Mouse (Mus musculus) Patski (cell line): ENCODE data around the gene Fam189b. TPM values are rescaled to one million over a fixed set of nuclear protein-coding genes. Genes with fewer than 3 reads are reported as not detected.

Experiments
- ATAC-seq: fragments of 100-300 bp; one replicate; pipeline ENCODE4 v1.8.0; 2021
- CTCF ChIA-PET: fragments of 350-600 bp; sonication (Branson Sonifier 250); formaldehyde crosslinking; loops from one replicate; lab custom pipeline; 2022; ENCODE audit warnings: inconsistent platforms; lab: Charles Lee
- POLR2A ChIA-PET: fragments of 350-600 bp; sonication (Branson Sonifier 250); formaldehyde crosslinking; loops from one replicate; lab custom pipeline; 2022; ENCODE audit warnings: antibody characterized with exemption, inconsistent platforms; lab: Charles Lee
- DNase-seq: peaks from one replicate; pipeline ENCODE4 v3.0.0-alpha.2; 2011; ENCODE audit warnings: low read depth, low spot score
- H3K27me3 ChIP-seq: fragments of 371-371 bp; one replicate; pipeline ENCODE4 v1.5.1; 2021
- CTCF ChIP-seq: fragments of 100-300 bp; IDR thresholded peaks from one replicate; pipeline ENCODE4 v1.5.1; 2021
- in situ Hi-C: fragments of 300-500 bp; cut with MboI; formaldehyde crosslinking; loops from 3 replicates; pipeline ENCODE4 v1.11.1; 2018; ENCODE audit warnings: low pct_unique_long_range_greater_than_20kb, mixed read lengths
- polyA plus RNA-seq: library from polyadenylated mRNA; unstranded; gene quantifications from one replicate; pipeline ENCODE4 v1.2.3, GENCODE M21; 2021

Fam189b gene
- polyA plus RNA-seq, 1 experiment from 2014 or later: 37.6 TPM

GRCm38 (mm10) chr3:89231345-89231744 lies 48.4 kb downstream of the Fam189b start:
- no peaks in the 10 kb centered on the region for H3K27me3 ChIP-seq
- TF ChIP-seq CTCF: no peak
- POLR2A ChIA-PET: interaction anchor here (2.4 kb wide), 1 partner anchor 13 kb away, joined by 13 read pairs; no protein-coding TSS in a partner anchor
- ATAC-seq (no peak), DNase-seq (no peak)
- in situ Hi-C loops: no loop called here
- CTCF ChIA-PET: interaction anchor here (1.2 to 4.7 kb wide), 6 partner anchors 8 to 144 kb away, joined by 3 to 51 read pairs (median 4); partner anchors contain the start of genes Krtcap2 and Trim46

DNA sequence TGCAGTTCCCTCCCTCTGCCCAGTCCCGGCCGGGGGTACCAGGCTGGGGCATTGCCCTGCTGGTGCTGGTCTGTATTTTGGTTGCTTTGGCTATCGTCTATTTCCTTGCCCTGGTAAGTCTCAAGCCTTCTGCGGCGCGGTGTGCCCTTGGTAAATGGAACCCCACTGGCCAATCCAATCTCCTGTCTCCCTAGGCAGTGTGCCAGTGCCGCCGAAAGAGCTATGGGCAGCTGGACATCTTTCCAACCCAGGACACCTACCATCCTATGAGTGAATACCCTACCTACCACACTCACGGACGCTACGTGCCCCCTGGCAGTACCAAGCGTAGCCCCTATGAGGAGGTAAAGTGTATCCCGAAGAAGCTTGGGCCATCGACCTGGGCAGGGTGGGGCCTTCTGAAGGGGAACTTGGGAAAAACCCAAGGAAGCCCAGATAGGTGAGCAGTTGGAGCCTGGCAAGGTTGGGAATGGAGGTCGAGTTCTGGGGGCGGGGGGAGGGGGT lies 48.9 kb downstream of the Fam189b start:
- ChIA-PET POLR2A (interaction anchor here (1.5 kb wide), 1 partner anchor 12 kb away, joined by 7 read pairs; no protein-coding TSS in a partner anchor), CTCF (interaction anchor here (1.5 to 4.7 kb wide), 2 partner anchors 12 to 40 kb away, joined by 3 to 51 read pairs; partner anchors contain the start of genes Krtcap2 and Trim46)
- ATAC-seq: no peak
- in situ Hi-C loops: no loop called here
- DNase-seq: no peak
- no peak for TF ChIP-seq CTCF
- H3K27me3 ChIP-seq: no peaks in the 10 kb centered on the region

GRCm38 (mm10) chr3:89232614-89233013 lies 49.7 kb downstream of the Fam189b start:
- no peaks in the 10 kb centered on the region for H3K27me3 ChIP-seq

DNA sequence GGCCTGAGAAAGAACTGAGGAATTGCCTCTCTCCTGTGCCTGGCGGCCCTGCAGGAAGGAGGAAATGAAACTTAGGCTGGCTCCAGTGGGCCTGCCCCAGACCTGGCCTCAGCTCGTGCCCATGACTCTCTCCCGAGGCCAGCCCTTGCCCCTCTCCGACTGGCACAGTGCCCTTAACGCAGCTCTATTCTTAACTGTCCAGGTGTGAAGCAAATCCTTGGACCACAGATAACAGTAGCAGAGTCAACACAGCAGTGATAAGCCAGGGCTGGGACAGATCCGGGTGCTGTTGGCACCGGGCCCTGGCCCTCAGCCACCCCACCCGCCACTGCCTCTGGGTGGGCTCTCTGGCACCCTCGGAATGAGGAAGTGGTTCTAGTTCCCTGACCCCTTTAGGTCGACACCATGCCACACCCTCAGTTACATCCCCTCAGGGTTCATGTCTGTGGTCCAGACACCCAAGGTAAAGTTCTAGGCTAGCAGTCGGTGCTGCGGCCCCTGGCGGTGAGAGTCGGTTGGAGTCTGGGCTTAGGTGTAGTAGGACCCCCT lies 50.7 kb downstream of the Fam189b start:
- POLR2A ChIA-PET: interaction anchor here (0.9 kb wide), 1 partner anchor 37 kb away, joined by 3 read pairs; no protein-coding TSS in a partner anchor
- ATAC-seq: no peak
- DNase-seq: no peak

More at GRCm38 (mm10) chr3:89232614-89233013, 49.7 kb downstream of the Fam189b start:
- DNase-seq (no peak), ATAC-seq (no peak)
- POLR2A ChIA-PET: interaction anchor here (0.6 to 1.5 kb wide), 2 partner anchors 11 to 13 kb away, joined by 3 to 7 read pairs; no protein-coding TSS in a partner anchor
- no peak for TF ChIP-seq CTCF
- in situ Hi-C loops: no loop called here
- CTCF ChIA-PET: interaction anchor here (4.7 kb wide), 1 partner anchor 11 kb away, joined by 51 read pairs; the partner anchor contains the start of genes Krtcap2 and Trim46

GRCm38 (mm10) chr3:89236516-89236915 lies 53.6 kb downstream of the Fam189b start:
- in situ Hi-C loops: no loop called here
- H3K27me3 ChIP-seq: no peaks in the 10 kb centered on the region
- CTCF ChIA-PET: interaction anchor here (1.2 to 3.0 kb wide), 3 partner anchors 9 to 72 kb away, joined by 3 to 10 read pairs (median 3); partner anchors contain the start of genes Krtcap2 and Trim46
- ATAC-seq (no peak), DNase-seq (no peak)
- TF ChIP-seq CTCF: no peak
- POLR2A ChIA-PET: interaction anchor here (1.1 kb wide), 1 partner anchor 33 kb away, joined by 3 read pairs; no protein-coding TSS in a partner anchor

More for the DNA sequence above, 50.7 kb downstream of the Fam189b start:
- in situ Hi-C loops: no loop called here
- no peak for TF ChIP-seq CTCF
- H3K27me3 ChIP-seq: no peaks in the 10 kb centered on the region
- CTCF ChIA-PET: interaction anchor here (1.4 to 4.7 kb wide), 2 partner anchors 10 kb away, joined by 9 to 51 read pairs; partner anchors contain the start of genes Krtcap2 and Trim46

DNA sequence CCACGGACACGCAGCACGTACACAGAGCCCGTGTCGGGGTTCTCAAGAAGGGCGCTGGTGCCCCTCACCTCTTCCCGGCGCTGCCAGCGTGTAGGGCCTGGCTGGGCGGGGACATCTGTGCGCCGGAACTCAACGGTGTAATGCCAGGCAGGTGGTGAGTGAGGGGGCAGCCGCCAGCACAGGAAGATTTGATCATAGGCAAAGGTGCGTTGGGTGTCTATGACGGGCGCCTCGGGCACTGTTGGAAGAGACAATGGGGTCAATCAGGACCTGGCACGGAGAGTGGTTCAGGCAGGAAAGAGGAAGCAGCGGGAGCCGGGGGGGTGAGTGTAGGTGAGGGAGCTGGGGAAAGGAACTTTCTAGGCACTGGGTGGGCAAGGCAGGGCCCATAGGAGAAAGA lies 54.7 kb downstream of the Fam189b start:
- in situ Hi-C loops: no loop called here
- no peaks in the 10 kb centered on the region for H3K27me3 ChIP-seq
- ATAC-seq (no peak), DNase-seq (no peak)
- ChIA-PET POLR2A (no interaction called here), CTCF (interaction anchor here (3.0 kb wide), 1 partner anchor 8 kb away, joined by 10 read pairs; the partner anchor contains the start of genes Krtcap2 and Trim46)
- TF ChIP-seq CTCF: no peak

DNA sequence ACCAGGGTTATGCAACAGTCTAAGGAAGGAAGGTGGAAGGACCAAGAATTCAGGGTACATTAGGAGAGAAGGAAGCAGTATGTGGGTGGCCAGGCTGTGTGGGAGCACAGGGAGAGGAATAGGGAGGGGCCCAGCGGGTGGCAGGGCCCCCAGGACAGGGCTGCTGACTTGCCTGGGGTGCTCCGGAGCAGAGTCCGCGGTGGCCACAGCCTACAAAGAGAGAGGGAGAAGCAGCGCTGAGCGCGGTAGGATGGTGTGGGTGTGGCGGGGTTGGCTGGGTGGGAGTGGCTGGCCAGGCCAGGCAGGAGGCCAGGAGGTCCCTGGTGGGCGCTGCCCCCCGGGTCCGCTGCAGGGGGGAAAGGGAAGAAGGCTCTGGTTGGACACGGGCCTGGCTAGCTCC lies 55.6 kb downstream of the Fam189b start:
- in situ Hi-C loops: no loop called here
- DNase-seq: no peak
- ATAC-seq: no peak
- ChIA-PET POLR2A (no interaction called here), CTCF (interaction anchor here (3.0 kb wide), 1 partner anchor 7 kb away, joined by 10 read pairs; the partner anchor contains the start of genes Krtcap2 and Trim46)
- no peak for TF ChIP-seq CTCF
- H3K27me3 ChIP-seq: no peaks in the 10 kb centered on the region

Other genes with a start within 250 kb of the Fam189b start
- 38.4 TPM for gene Ash1l, start 232.5 kb upstream of the Fam189b start, polyA plus RNA-seq
- gene Dap3, start 232.0 kb upstream of the Fam189b start, polyA plus RNA-seq: 160 TPM
- gene Rusc1, start 89.8 kb upstream of the Fam189b start, polyA plus RNA-seq: 55.6 TPM
- 0.19 TPM for gene Gm43738, start 82.0 kb upstream of the Fam189b start, polyA plus RNA-seq
- gene Fdps, start 81.2 kb upstream of the Fam189b start, polyA plus RNA-seq: 191 TPM
- gene Pklr, start 47.0 kb upstream of the Fam189b start, polyA plus RNA-seq: 22.0 TPM
- 6.2 TPM for gene Hcn3, start 22.9 kb upstream of the Fam189b start, polyA plus RNA-seq
- 74.8 TPM for gene Clk2, start 18.3 kb upstream of the Fam189b start, polyA plus RNA-seq
- gene Scamp3, start 5.7 kb upstream of the Fam189b start, polyA plus RNA-seq: 175 TPM
- gene Gba, start 19.8 kb downstream of the Fam189b start, polyA plus RNA-seq: 141 TPM
- 86.6 TPM for gene Thbs3, start 32.0 kb downstream of the Fam189b start, polyA plus RNA-seq
- gene Mtx1, start 43.9 kb downstream of the Fam189b start, polyA plus RNA-seq: 215 TPM
- 10.3 TPM for gene Muc1, start 45.9 kb downstream of the Fam189b start, polyA plus RNA-seq
- gene Krtcap2, start 62.8 kb downstream of the Fam189b start, polyA plus RNA-seq: 236 TPM
- 57.5 TPM for gene Trim46, start 63.2 kb downstream of the Fam189b start, polyA plus RNA-seq
- 104 TPM for gene Dpm3, start 76.2 kb downstream of the Fam189b start, polyA plus RNA-seq
- gene Slc50a1, start 87.4 kb downstream of the Fam189b start, polyA plus RNA-seq: 88.3 TPM
- 97.1 TPM for gene Efna1, start 98.0 kb downstream of the Fam189b start, polyA plus RNA-seq
- gene Efna3, start 139.8 kb downstream of the Fam189b start, polyA plus RNA-seq: 9.4 TPM
- gene Efna4, start 154.9 kb downstream of the Fam189b start, polyA plus RNA-seq: 48.7 TPM
- 226 TPM for gene Adam15, start 166.9 kb downstream of the Fam189b start, polyA plus RNA-seq
- 0.06 TPM for gene Dcst2, start 178.8 kb downstream of the Fam189b start, polyA plus RNA-seq
- 1.3 TPM for gene Dcst1, start 182.1 kb downstream of the Fam189b start, polyA plus RNA-seq
- gene Zbtb7b, start 211.6 kb downstream of the Fam189b start, polyA plus RNA-seq: 73.7 TPM
- not detected for gene Lenep, start 219.7 kb downstream of the Fam189b start, polyA plus RNA-seq
- 40.6 TPM for gene Flad1, start 228.7 kb downstream of the Fam189b start, polyA plus RNA-seq
- gene Cks1b, start 235.2 kb downstream of the Fam189b start, polyA plus RNA-seq: 162 TPM
- gene Shc1, start 235.3 kb downstream of the Fam189b start, polyA plus RNA-seq: 174 TPM
- gene Pygo2, start 247.1 kb downstream of the Fam189b start, polyA plus RNA-seq: 68.4 TPM